In genomic region chr16:18518091-18518490, GRCm38 (mm10) we compare ENCODE assay signal across 10 mouse cellular contexts. TPM values are rescaled to one million over a fixed set of nuclear protein-coding genes. Genes with fewer than 3 reads are reported as not detected.
A peak's percentile ranks its signal among the peaks of the same experiment; 100 is the strongest.
DNase-seq lines count a peak whose midpoint lies in the region; ATAC-seq lines count a peak whose summit lies in the region.
"Had no signal": no experiment of that assay in that cellular context is flagged by ENCODE, and none has a peak within 500 bp of the region (broad histone marks: within the 10 kb centered on the region; RNA-seq: fewer than 3 reads in every experiment).

No protein-coding gene starts in this region.

- H3K27me3 ChIP-seq in intestine, embryonic 15.5 days (replicated peaks) = no peaks in the 10 kb centered on the region
- H3K27me3 ChIP-seq in midbrain, embryonic 10.5 days (ENCODE audit: low read depth, poor library complexity, severe bottlenecking) = no peaks in the 10 kb centered on the region
- H3K27me3 ChIP-seq: limb, embryonic 13.5 days had no signal

- H3K4me2 ChIP-seq in intestine, embryonic 15.5 days (replicated peaks) = no peak overlapping the region
- H3K4me2 ChIP-seq: limb, embryonic 13.5 days had no signal

- H3K4me3 ChIP-seq in intestine, embryonic 15.5 days (replicated peaks) = no peak overlapping the region
- no peak overlapping the region for H3K4me3 ChIP-seq in midbrain, embryonic 10.5 days
- H3K4me3 ChIP-seq: limb, embryonic 13.5 days had no signal

- ATAC-seq in frontal cortex, adult (ENCODE audit: low TSS enrichment) = peak; percentile 80
- ATAC-seq in megakaryocyte-erythroid progenitor cell, adult 5-6 weeks (replicated peaks; ENCODE audit: low FRiP score, low TSS enrichment, poor library complexity, severe bottlenecking) = peak; percentile 84
- ATAC-seq in granulocyte monocyte progenitor cell, adult 5-6 weeks (replicated peaks; ENCODE audit: poor library complexity, severe bottlenecking) = no peak
- no peak for ATAC-seq in intestine, embryonic 15.5 days

- H3K36me3 ChIP-seq in intestine, embryonic 15.5 days = no peaks in the 10 kb centered on the region
- H3K36me3 ChIP-seq in midbrain, embryonic 10.5 days = no peaks in the 10 kb centered on the region
- H3K36me3 ChIP-seq: limb, embryonic 13.5 days had no signal

- no peak overlapping the region for H3K27ac ChIP-seq in intestine, embryonic 15.5 days
- no peak overlapping the region for H3K27ac ChIP-seq in midbrain, embryonic 10.5 days (replicated peaks)
- H3K27ac ChIP-seq: limb, embryonic 13.5 days had no signal

- no peak for DNase-seq in frontal cortex, postnatal 25 days (ENCODE audit: low spot score in 2 of 2)
- peak; percentile 36 for DNase-seq in A20 (ENCODE audit: low read depth, low spot score)
- DNase-seq in layer of hippocampus, adult 18-20 months (ENCODE audit: low spot score in 2 of 2) = peak; percentile 39 to 62
- no peak for DNase-seq in midbrain, embryonic 10.5 days (ENCODE audit: low spot score)

- H3K9me3 ChIP-seq in intestine, embryonic 15.5 days = no peaks in the 10 kb centered on the region
- no peaks in the 10 kb centered on the region for H3K9me3 ChIP-seq in midbrain, embryonic 10.5 days (replicated peaks)
- H3K9me3 ChIP-seq: G1E; limb, embryonic 13.5 days had no signal

- H3K9ac ChIP-seq in intestine, embryonic 15.5 days = no peak overlapping the region
- H3K9ac ChIP-seq: limb, embryonic 13.5 days had no signal

- H3K4me1 ChIP-seq in intestine, embryonic 15.5 days (replicated peaks) = no peaks in the 10 kb centered on the region
- H3K4me1 ChIP-seq in midbrain, embryonic 10.5 days = 0 out of 2 replicates have a peak, but pooled peaks cover 2% of the 10 kb centered on the region
- H3K4me1 ChIP-seq: limb, embryonic 13.5 days had no signal

RNA-seq across cellular contexts. Expression of gene Rtl10, which starts 19.4 kb away (rescaled TPM):
- total RNA-seq in layer of hippocampus, adult 18-20 months (2021) = 1 to 10 TPM; 9.2 to 9.7 TPM
- total RNA-seq in megakaryocyte-erythroid progenitor cell, adult 5-6 weeks (2014; fragmentation: Nextera tagmentation) = 18.9 and 23.1 TPM in 2 replicates
- 7.4 and 9.1 TPM in 2 replicates for total RNA-seq in megakaryocyte-erythroid progenitor cell, adult 5-6 weeks (2017)
- 9.0 and 16.0 TPM in 2 replicates for total RNA-seq in granulocyte monocyte progenitor cell, adult 5-6 weeks (2014; fragmentation: Nextera tagmentation)
- total RNA-seq in granulocyte monocyte progenitor cell, adult 5-6 weeks (2017) = 0.88 and 2.4 TPM in 2 replicates
- polyA plus RNA-seq in intestine, embryonic 15.5 days (2015; fragmentation: Nextera tagmentation; extraction: Ambion mirVana) = 3.2 and 3.4 TPM in 2 replicates
- 2.1 and 2.4 TPM in 2 replicates for polyA plus RNA-seq in midbrain, embryonic 10.5 days (2016; fragmentation: Nextera tagmentation; extraction: Ambion mirVana)

RNA-seq across cellular contexts. Expression of gene Gnb1l, which starts 19.6 kb away (rescaled TPM):
- total RNA-seq in layer of hippocampus, adult 18-20 months (2021) = 1 to 10 TPM; 6.3 to 6.9 TPM
- total RNA-seq in megakaryocyte-erythroid progenitor cell, adult 5-6 weeks (2014; fragmentation: Nextera tagmentation) = 14.6 and 17.1 TPM in 2 replicates
- 5.8 and 10.1 TPM in 2 replicates for total RNA-seq in megakaryocyte-erythroid progenitor cell, adult 5-6 weeks (2017)
- total RNA-seq in granulocyte monocyte progenitor cell, adult 5-6 weeks (2014; fragmentation: Nextera tagmentation) = 9.5 and 13.8 TPM in 2 replicates
- 3.3 and 7.5 TPM in 2 replicates for total RNA-seq in granulocyte monocyte progenitor cell, adult 5-6 weeks (2017)
- polyA plus RNA-seq in intestine, embryonic 15.5 days (2015; fragmentation: Nextera tagmentation; extraction: Ambion mirVana) = 13.8 and 14.0 TPM in 2 replicates
- polyA plus RNA-seq in midbrain, embryonic 10.5 days (2016; fragmentation: Nextera tagmentation; extraction: Ambion mirVana) = 13.3 and 16.0 TPM in 2 replicates

Comparison
In these comparisons a context has a peak if more than half of its experiments do, and no peak if none do; other contexts are left out.
1. ATAC-seq: peak in frontal cortex, adult (single experiment) and megakaryocyte-erythroid progenitor cell, adult 5-6 weeks (single experiment); none in granulocyte monocyte progenitor cell, adult 5-6 weeks (single experiment) and intestine, embryonic 15.5 days (single experiment).
2. DNase-seq: peak in A20 (single experiment) and layer of hippocampus, adult 18-20 months (2 of 2); none in frontal cortex, postnatal 25 days (0 of 2) and midbrain, embryonic 10.5 days (single experiment).